Mouse (Mus musculus): Measurements from ENCODE around the gene Akip1. TPM values are rescaled to one million over a fixed set of nuclear protein-coding genes. Genes with fewer than 3 reads are reported as not detected.

The Akip1 gene
- total RNA-seq (2021) = 10 to 100 TPM in 1 of 2 experiments, 1 to 10 TPM in 1; 9.0 to 15.9 TPM
- long read RNA-seq, experiment 1, transcript Akip1-201 (6 exons, 1,028 nt) = major isoform, 18 of 26 reads
- long read RNA-seq, experiment 1, partial matches to known transcripts = 3 of 26 reads
- long read RNA-seq, experiment 1, other reads (novel, unspliced or antisense) = 3 of 26 reads
- long read RNA-seq, experiment 2, transcript Akip1-201 (6 exons, 1,028 nt) = major isoform, 17 of 21 reads
- long read RNA-seq, experiment 2, partial matches to known transcripts = 1 of 21 reads
- long read RNA-seq, experiment 2, other reads (novel, unspliced or antisense) = 1 of 21 reads

- DNase-seq = peak; percentile 94
- intact Hi-C loops (cut with DNase I) = loop anchor here (5.0 kb wide), 1 partner anchor 186 kb away; the partner anchor contains the start of gene Rpl27a
Measured at GRCm38 (mm10) chr7:109703190-109704015, at the start of gene Akip1, which contains the start of gene St5. Gene Akip1, plus strand, starts transcription at chr7:109703690. Gene St5, minus strand, starts transcription at chr7:109703605.

GRCm38 (mm10) chr7:109654871-109655270 lies 48.6 kb upstream of the Akip1 start:
- intact Hi-C loops (cut with DNase I) = no loop called here
- DNase-seq = no peak

- no peak for DNase-seq
- intact Hi-C loops (cut with DNase I) = no loop called here
Measured at GRCm38 (mm10) chr7:109657884-109658283, 45.6 kb upstream of the Akip1 start.

- DNase-seq = no peak
- intact Hi-C loops (cut with DNase I) = no loop called here
Measured at GRCm38 (mm10) chr7:109659278-109659677, 44.2 kb upstream of the Akip1 start.

- no peak for DNase-seq
- intact Hi-C loops (cut with DNase I) = no loop called here
Measured at GRCm38 (mm10) chr7:109662626-109663025, 40.9 kb upstream of the Akip1 start.

DNA sequence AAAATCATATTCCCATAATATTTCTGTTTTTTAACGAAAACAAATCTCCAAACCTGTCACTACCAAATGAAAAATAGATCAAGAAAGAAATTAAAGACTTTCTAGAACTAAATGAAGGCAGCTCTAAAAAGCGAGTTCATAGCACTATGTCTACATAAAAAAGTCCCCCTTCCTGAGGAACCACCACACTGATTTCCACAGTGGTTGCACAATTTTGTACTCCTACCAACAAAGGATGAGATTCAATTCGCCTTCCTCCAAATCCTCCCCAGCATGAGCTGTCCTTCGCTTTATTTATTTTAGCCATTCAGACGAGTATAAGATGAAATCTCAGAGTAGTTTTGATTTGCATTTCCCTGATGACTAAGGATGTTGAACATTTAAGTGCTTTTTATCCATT lies 36.8 kb upstream of the Akip1 start:
- DNase-seq = no peak
- intact Hi-C loops (cut with DNase I) = no loop called here

- DNase-seq = no peak
- intact Hi-C loops (cut with DNase I) = no loop called here
Measured at GRCm38 (mm10) chr7:109669426-109670170, 33.9 kb upstream of the Akip1 start.

GRCm38 (mm10) chr7:109671581-109672471 lies 31.7 kb upstream of the Akip1 start:
- intact Hi-C loops (cut with DNase I) = no loop called here

GRCm38 (mm10) chr7:109674944-109675628 lies 28.4 kb upstream of the Akip1 start:
- intact Hi-C loops (cut with DNase I) = no loop called here
- DNase-seq = no peak

More at GRCm38 (mm10) chr7:109671581-109672471, 31.7 kb upstream of the Akip1 start:
- DNase-seq = peak; percentile 56 to 67

DNA sequence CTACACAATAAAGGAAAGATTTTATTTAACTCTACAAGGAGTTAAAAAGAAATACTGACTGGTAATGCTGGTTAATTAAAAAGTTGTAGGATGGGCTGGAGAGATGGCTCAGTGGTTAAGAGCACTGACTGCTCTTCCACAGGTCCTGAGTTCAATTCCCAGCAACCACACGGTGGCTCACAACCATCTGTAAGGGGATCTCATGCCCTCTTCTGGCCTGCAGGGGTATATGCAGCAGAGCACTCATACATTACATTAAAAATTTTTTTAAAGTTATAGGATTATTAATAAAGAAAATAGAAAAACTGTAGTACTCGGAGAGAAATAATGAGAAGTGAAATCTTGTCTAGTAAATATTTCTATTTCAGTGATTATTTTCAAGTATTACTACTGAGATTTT lies 23.2 kb upstream of the Akip1 start:
- intact Hi-C loops (cut with DNase I) = no loop called here
- no peak for DNase-seq

DNA sequence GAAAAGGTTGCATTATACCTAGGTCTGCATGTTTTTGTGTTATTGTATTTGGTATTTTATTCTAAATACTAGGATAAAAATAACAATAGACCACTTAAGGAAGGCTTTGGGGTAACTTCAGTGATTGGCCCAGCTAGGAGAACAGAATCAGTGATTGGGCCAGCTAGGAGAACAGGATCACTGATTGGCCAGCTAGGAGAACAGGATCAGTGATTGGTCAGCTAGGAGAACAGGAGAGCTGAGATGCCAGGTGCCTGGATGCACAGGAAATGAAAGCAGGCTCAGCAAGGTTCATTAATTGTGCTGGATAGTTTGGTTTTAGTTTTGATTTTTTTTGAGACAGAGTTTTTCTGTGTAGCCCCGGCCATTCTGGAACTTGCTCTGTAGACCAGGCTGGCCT lies 22.6 kb upstream of the Akip1 start:
- intact Hi-C loops (cut with DNase I) = no loop called here
- DNase-seq = no peak

- no peak for DNase-seq
Measured at GRCm38 (mm10) chr7:109686585-109687128, 16.8 kb upstream of the Akip1 start.

GRCm38 (mm10) chr7:109690101-109690500 lies 13.4 kb upstream of the Akip1 start:
- intact Hi-C loops (cut with DNase I) = no loop called here
- DNase-seq = no peak

More at GRCm38 (mm10) chr7:109686585-109687128, 16.8 kb upstream of the Akip1 start:
- intact Hi-C loops (cut with DNase I) = no loop called here

DNA sequence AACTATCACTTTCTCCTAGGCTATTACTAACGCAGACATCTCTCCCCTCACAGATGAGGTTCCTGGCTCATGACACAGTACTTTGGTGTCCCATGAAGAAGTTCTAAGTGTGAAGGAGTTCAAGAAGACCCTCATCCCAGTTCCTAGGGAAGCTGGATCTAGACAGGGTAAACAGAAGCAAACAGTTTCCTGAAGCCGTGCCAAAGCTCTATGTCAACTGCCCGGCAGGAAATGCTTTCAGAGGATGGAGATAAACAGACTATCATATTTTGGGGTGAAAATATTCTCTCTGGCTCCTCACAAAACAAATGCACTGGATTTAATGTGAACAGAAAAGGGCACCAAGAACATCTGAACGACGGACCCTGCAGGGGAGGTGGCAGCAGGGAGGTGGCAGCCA lies 12.5 kb upstream of the Akip1 start:
- no peak for DNase-seq
- intact Hi-C loops (cut with DNase I) = no loop called here

- intact Hi-C loops (cut with DNase I) = no loop called here
- no peak for DNase-seq
Measured at GRCm38 (mm10) chr7:109694576-109695338, 8.7 kb upstream of the Akip1 start.

DNA sequence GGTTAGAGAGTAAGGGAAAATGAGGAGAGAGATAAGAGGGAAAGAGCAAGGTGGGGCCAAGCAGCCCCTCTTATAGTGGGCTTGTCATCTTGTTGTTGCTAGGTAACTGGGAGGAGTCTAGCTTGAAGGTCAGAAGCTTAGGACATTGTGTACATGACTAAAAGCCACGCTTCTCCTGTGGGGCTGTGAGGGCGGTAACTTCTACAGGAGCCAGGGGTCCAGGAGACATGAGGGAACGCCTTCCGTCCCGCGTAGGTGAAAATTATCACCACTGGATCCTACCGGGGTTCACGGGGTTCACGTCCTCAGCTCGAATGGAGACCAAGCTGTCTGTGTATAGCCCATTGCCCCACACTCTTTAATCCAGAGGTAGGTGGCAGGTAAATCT lies 8.2 kb upstream of the Akip1 start:
- DNase-seq = no peak
- intact Hi-C loops (cut with DNase I) = no loop called here

DNA sequence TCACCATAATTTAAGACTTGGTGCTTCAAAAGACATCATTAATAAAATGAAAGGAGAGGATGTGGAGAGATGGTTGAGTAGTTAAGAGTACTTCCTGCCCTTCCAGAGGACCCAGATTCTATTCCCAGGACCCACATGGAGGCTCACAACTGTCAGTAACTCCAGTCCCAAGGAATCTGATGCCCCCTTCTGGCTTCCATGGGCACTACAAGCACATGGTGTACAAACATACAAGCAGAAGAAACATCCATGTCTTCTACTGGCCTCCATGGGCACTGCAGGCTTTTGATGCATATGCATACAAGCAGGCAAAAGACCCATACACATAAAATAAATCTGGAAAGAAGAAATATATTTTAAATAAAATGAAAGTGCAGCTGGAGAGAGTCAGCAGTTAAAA lies 3.3 kb upstream of the Akip1 start:
- intact Hi-C loops (cut with DNase I) = loop anchor here (5.0 kb wide), 1 partner anchor 183 kb away; the partner anchor contains the start of gene Rpl27a

GRCm38 (mm10) chr7:109702721-109703120 lies 769 bp upstream of the Akip1 start:
- intact Hi-C loops (cut with DNase I) = loop anchor here (5.0 kb wide), 1 partner anchor 185 kb away; the partner anchor contains the start of gene Rpl27a
- DNase-seq = no peak

More for the DNA sequence above, 3.3 kb upstream of the Akip1 start:
- DNase-seq = no peak
